Mouse (Mus musculus) retina, postnatal 1 day (tissue): ENCODE data around the gene Samd4b.
A peak's percentile ranks its signal among the peaks of the same experiment; 100 is the strongest.

Source experiments
- DNase-seq: peaks from one replicate; pipeline ENCODE4 v3.0.0-alpha.2; 2012

Gene Samd4b

DNA sequence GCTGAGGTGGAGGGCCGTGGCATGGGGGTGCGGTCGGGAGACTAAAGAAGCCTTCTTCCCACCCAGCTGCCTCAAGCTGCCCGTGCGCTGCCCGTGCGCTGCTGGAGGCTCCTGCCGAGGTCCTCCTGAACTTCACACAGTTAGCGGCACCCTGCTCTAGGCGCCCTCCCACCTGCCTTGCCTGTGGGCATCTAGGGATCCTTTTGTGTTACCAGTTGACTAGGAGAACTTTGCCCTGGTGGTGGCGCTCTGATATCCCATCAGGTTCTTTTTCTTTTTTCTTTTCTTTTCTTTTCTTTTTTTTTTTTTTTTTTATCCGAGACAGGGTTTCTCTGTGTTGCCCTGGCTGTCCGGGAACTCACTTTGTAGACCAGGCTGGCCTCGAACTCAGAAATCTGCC is 107.0 kb downstream of the Samd4b start:
- peak; percentile 9 for DNase-seq

DNA sequence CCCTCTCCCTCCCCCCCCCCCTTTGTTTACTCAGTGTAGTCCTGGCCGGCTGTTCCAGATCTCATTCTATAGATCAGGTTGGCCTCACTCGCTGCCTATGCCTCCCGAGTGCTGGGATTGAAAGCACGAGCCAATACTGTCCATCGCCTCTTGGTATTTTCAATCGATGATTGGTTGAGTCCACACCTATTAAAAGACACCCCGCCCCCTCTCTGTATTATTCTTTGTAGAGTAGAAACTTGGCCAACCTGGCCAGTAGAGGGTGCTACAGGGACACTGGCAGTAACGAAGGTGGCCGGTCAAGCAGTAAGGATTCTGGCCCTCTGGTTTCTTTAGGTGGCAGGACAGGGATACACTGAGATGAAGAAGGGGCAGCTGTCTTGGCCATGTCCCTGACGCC is 107.5 kb downstream of the Samd4b start:
- DNase-seq = peak; percentile 76

GRCm38 (mm10) chr7:28488030-28488491 is 109.9 kb downstream of the Samd4b start:
- DNase-seq = peak; percentile 35

GRCm38 (mm10) chr7:28484192-28484591 is 113.8 kb downstream of the Samd4b start:
- no peak for DNase-seq

DNA sequence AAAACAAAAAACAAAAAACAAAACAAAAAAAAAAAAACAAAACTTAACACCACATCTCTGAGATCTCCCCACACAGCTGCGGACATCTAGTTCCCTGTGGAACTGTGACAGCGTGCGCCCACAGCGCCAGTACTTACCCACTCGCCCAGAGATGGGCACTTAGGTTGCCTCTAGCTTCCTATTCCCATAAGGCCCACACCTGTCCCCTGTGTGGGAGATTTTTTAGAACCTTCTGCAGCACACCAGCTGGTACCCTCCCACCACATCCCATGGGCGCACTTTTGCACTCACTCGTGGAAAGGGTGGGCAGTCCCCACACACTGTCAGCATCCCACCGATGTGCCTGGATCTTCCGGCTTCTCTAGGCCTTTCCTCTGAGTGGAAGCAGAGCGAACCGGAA is 115.1 kb downstream of the Samd4b start:
- DNase-seq = no peak

DNA sequence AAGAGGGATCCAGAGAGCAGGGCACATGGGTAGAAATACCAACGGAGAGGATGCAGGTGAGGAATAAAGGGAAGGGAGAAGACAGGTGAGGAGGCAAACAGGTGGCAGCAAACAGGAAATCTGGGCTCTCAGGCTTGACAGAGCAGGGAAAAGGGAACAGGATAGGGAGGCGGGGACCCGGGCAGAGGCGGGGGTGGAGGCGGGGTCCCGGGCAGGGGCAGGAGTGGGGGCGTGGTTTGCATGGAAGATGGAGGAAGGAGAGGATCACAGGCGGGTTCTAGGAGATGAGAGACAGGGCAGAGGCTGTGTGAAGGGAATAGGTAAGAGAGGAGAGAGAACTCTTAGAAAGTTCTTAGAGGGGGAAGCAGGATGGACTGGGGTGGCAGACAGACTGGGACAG is 119.1 kb downstream of the Samd4b start:
- peak; percentile 20 for DNase-seq

DNA sequence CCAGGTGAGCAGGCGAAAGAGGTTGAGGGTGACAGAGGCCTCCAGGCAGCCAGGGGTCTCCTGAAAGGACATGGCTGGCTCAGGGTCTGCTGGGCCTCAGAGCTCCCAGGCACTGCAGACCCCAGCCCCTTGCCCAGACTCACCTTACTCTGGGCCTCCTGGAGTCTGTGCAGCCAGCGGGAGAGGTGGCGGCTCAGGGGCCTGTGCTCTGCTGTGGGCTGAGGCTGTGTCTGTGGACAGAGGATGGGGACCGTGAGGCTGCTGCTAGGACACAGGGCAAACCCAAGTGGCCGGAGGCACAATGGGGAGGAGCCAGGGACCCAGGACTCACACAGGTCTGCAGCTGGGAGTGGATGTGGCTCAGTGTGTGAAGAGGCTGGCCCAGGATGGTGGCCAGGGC is 120.6 kb downstream of the Samd4b start:
- no peak for DNase-seq

DNA sequence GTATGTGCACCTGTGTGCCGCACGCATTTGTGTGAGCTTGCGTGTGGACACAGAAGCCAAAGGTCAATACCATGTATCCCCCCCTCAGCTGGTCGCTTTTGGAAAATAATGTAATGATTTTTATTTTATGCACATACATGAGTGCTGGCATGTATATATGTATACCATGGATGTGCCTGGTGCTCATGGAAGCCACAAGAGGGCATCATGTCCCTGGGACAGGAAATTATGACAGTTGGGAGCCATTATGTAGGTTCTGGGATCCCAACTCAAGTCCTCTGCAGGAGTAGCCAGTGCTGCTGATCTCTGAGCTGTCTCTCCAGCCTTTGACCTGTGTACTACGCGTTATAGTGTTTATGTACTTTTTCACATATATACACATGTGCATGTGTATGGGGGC is 121.8 kb downstream of the Samd4b start:
- no peak for DNase-seq

- DNase-seq = peak; percentile 81
These were observed 130.7 kb downstream of the Samd4b start for GRCm38 (mm10) chr7:28467213-28467751.

- DNase-seq = peak; percentile 39
These were observed 131.2 kb downstream of the Samd4b start for GRCm38 (mm10) chr7:28466721-28467212.

DNA sequence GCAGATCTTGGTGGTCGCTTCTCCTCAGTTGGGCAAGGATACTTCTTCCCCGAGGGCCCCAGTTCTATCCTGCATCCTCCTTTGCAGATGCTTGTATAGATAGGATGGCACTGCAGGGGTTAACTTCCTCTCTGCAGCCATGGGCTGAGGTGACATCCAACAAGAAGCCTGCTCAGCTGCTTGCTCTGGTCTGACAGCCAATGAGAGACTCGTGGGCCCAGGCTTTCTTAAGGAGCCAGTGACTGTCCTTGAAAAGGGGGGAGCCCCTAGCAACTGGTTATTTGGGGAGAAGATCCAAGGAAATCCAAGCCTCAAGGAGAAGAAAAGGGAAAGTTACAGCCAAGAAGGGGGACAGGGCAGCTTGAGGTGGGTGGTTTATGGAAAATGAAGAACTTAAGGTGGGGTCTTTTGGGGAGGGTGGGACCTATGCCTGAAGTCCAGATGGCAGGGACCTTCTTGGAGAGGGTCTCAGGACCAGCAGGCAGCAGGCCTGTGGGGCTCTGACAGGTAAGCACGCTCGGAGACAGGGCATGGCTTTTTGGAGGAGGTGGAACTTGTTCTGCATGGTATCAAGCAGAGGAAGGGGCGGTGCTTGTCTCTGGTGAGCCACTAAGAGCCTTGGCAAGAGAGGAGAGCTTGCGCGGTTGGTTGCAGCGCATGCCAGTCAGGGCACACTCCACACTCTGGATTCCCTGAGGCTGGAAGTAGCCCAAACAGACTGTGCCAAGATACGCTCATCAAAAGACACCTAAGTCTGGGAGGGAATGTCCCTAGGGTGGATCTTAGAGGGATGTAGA is 133.3 kb downstream of the Samd4b start:
- DNase-seq = peak; percentile 71

- no peak for DNase-seq
These were observed 135.2 kb downstream of the Samd4b start for GRCm38 (mm10) chr7:28462769-28463168.

DNA sequence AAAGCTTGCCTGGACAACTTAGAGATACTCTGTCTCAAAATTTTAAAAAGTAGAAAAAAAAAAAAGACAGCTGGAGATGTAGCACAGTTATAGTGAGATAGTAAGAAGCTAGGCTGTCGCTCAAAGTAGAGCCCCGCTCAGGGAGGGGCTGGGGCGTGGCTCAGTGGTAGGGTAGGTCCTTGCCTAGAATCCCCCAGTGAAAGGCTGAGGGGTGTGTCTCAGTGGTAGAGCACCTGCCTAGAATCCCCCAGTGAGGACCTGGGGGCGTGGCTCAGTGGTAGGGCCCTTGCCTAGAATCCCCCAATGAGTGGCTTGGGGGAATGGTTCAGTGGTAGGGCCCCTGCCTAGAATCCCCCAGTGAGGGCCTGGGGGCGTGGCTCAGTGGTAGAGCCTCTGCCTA is 137.6 kb downstream of the Samd4b start:
- DNase-seq = no peak

GRCm38 (mm10) chr7:28452361-28453005 is 145.5 kb downstream of the Samd4b start:
- peak; percentile 46 for DNase-seq

DNA sequence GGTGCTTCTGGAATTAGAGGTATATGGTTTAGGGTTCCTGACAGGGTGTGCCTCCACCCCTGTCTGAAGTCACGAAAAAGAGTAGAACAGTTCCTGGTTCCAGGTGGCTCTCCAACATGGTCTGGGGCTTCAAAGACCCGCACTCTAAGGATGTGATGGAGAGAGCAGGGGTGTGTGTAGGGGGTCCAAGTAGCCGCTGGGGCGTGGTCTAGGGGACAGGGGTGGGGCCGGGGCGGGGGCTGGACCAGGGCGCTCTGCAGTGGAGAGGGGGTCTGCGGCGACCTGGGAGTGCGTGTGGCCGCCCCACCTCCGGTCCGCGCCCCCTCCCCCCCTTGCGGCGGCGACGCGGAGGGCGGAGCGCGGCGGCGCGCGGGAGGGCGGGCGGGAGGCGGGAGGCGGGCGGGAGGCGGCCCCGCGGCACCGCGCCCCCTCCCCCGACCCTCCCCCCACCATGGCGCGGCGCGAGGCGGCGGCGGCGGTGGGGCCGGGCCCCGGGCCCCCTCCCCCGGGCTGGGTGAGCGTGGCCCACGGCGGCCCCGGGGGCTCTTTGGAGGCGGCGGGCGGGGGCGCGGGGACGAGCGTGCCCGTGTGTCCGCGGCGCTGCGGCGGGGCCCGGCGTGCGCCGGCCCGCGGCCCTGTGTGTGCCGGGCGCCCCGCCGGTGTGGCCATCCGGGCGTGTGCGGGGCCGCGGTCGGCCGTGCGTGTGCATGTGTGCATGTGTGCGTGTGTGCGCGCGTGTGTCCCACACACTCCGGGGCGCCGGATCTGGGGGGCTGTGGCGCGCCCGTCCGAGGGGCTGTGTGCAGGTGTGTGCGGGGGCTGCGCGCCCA is 146.2 kb downstream of the Samd4b start, which contains the start of gene Lrfn1:
TSS of gene Lrfn1 (plus strand) at position 450 of the 830 bp plus-strand sequence.
- peak; percentile 68 for DNase-seq

GRCm38 (mm10) chr7:28447865-28448820 is 149.8 kb downstream of the Samd4b start:
- no peak for DNase-seq

DNA sequence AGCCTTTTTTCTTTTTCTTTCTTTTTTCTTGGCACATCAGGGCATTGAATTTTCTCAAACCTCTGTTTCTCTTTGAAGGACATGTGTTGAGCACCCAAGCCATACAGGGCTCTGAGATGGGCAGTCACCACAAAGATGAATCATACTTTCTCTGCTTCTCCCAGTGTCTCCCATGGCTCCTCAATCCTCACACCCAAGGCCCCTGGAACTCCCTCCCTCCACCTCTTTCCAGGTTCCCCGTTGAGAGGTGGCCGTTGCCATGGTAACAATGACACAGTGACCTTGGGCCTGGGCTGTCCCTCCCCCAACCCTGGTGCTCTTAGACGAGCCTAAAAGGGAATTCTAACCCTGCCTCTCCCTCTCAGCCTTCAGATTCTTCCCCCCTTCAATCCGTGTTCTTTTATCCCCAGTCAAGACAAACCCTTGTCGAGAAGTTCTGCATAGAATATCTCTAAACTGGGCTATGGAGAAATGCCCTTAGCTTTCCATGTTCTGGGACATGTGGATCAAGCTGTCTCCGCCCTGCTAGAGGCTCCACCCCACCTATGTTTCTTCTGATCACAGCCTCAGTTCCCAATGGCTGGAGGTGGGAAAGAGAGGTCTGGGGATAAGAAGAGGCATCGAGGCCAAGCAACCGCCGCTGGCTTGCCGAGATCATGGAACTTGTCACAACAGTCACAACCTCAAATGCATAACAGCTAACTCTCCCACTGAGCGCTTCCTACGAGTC is 150.7 kb downstream of the Samd4b start:
- DNase-seq = peak; percentile 54

GRCm38 (mm10) chr7:28446446-28446845 is 151.5 kb downstream of the Samd4b start:
- DNase-seq = peak; percentile 76

GRCm38 (mm10) chr7:28444344-28444974 is 153.5 kb downstream of the Samd4b start:
- DNase-seq = no peak

- DNase-seq = no peak
These were observed 155.3 kb downstream of the Samd4b start for GRCm38 (mm10) chr7:28442688-28443087.
